Mouse (Mus musculus): ENCODE results near the gene Acoxl.

DNA sequence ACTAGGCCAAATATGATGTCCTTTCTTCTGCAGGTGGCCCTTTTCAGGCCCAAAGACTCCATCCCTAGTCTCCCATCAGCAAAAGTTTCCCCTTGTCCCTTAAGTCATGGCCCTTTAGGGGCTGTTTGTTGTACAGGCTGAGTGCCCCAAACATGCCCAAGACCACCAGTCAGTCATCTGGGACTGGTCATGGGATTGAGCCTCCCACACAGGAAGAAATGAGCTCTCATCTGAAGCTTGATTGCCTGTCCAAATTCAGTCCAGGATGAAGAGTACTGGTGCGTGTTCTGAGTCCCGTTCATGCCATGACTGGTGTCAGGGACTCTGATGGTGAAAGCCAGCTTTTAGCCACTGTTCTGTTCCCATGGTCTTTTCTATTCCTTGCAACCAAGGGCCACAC is 253.8 kb downstream of the Acoxl start:
- TF ChIP-seq CTCF (IDR thresholded peaks at IDR 0.05; ENCODE audit: borderline replicate concordance, insufficient read depth, low read depth, low read length) (no peak), POLR2A (IDR thresholded peaks at IDR 0.05; ENCODE audit: borderline replicate concordance, insufficient read depth, low read length) (no peak)
